In the genomic region with DNA sequence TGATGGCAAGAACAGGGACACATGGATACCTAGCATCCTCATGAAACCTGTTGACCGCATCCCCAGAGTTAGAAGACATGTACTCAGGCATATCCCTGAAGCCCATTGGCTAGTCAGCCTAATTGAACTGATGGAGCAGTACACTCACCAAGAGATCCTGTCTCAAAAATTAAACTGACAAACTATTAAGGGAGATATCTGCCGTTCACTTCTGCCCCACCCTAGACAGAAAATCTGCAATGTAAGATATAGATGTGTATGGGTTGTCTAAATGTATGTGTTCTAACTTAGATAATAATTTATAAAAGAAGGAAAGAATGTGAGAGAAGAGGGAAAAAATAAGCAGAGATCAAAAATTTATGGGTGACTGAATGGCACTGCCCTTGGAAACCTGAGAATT, we compare ENCODE assay signal across 28 mouse cellular contexts.
DNase-seq lines count a peak whose midpoint lies in the region; ATAC-seq and TF ChIP-seq lines count a peak whose summit lies in the region.
"Had no signal": no experiment of that assay in that cellular context is flagged by ENCODE, and none has a peak within 500 bp of the region (broad histone marks: within the 10 kb centered on the region; RNA-seq: fewer than 3 reads in every experiment).

No protein-coding gene starts in this region.

- H3K36me3 ChIP-seq in liver, embryonic 11.5 days (ENCODE audit: control insufficient read depth, insufficient read depth, low read length) = no peaks in the 10 kb centered on the region
- H3K36me3 ChIP-seq in liver, postnatal 0 days (replicated peaks; ENCODE audit: insufficient read depth, low read length) = no peaks in the 10 kb centered on the region
- no peaks in the 10 kb centered on the region for H3K36me3 ChIP-seq in liver, embryonic 13.5 days
- H3K36me3 ChIP-seq in liver, embryonic 15.5 days (replicated peaks) = no peaks in the 10 kb centered on the region
- H3K36me3 ChIP-seq in thymus, adult 2 months (ENCODE audit: control insufficient read depth, insufficient read depth, low read length) = no peaks in the 10 kb centered on the region
- H3K36me3 ChIP-seq: embryonic facial prominence, embryonic 13.5 days; embryonic facial prominence, embryonic 15.5 days; forebrain, embryonic 10.5 days; forebrain, embryonic 12.5 days; G1E had no signal

- peak; percentile 69 for ATAC-seq in liver, embryonic 11.5 days (replicated peaks; ENCODE audit: low FRiP score)
- no peak for ATAC-seq in liver, postnatal 0 days
- peak; percentile 82 for ATAC-seq in liver, embryonic 13.5 days (ENCODE audit: low read depth)
- peak; percentile 22; the same call in 1 of the 2 replicates for ATAC-seq in liver, embryonic 15.5 days (ENCODE audit: insufficient read depth)
- ATAC-seq: CD4-positive, CD25-positive, alpha-beta regulatory T cell, adult 4 months; forebrain, embryonic 14.5 days; forebrain, embryonic 16.5 days had no signal

- TF ChIP-seq EP300 in liver, postnatal 0 days (IDR thresholded peaks at IDR 0.05; ENCODE audit: low read depth) = no peak

- TF ChIP-seq CTCF in liver, postnatal 0 days (IDR thresholded peaks at IDR 0.05; ENCODE audit: low read depth) = no peak
- no peak for TF ChIP-seq CTCF in thymus, adult 2 months (IDR thresholded peaks at IDR 0.05; ENCODE audit: borderline replicate concordance, control insufficient read depth, extremely low read depth, insufficient read depth, low read length, poor library complexity)

- 77% methylated on average over 2 of the region's 2 CpGs for WGBS in liver, embryonic 11.5 days
- WGBS in liver, postnatal 0 days (ENCODE audit: insufficient replicate concordance) = 68% methylated on average over 2 of the region's 2 CpGs
- WGBS in liver, embryonic 13.5 days (ENCODE audit: insufficient replicate concordance) = 65% methylated on average over 2 of the region's 2 CpGs
- WGBS in liver, embryonic 15.5 days (ENCODE audit: insufficient replicate concordance) = 61% methylated on average over 2 of the region's 2 CpGs
- 96% methylated on average over 2 of the region's 2 CpGs for WGBS in thymus, adult 2 months

- DNase-seq in liver, embryonic 11.5 days (ENCODE audit: low spot score) = no peak
- no peak for DNase-seq in liver, postnatal 0 days
- DNase-seq in c-Kit-positive CD71-positive TER-119-negative erythroid progenitor cells, embryonic 14.5 days (ENCODE audit: low read depth) = peak; percentile 1
- no peak for DNase-seq in liver, embryonic 13.5 days
- DNase-seq in Muller cell, postnatal 12 days (ENCODE audit: inconsistent ontology term) = no peak
- DNase-seq in adrenal gland, postnatal 14 days = no peak
- no peak for DNase-seq in thymus, adult 2 months
- DNase-seq: adrenal gland, adult 8-10 months; adrenal gland, postnatal 25 days; B cell, adult 2 months; cerebellum, adult 11 months; cerebellum, adult 18-20 months; cerebellum, adult 8-10 months; cerebellum, adult 9-11 months; cerebellum, postnatal 14 days; cerebellum, postnatal 36 days; embryo, embryonic 11 days had no signal

- no peak overlapping the region for H3K27ac ChIP-seq in liver, embryonic 11.5 days (ENCODE audit: low read depth, low read length)
- H3K27ac ChIP-seq in liver, postnatal 0 days (ENCODE audit: low read depth) = no peak overlapping the region
- no peak overlapping the region for H3K27ac ChIP-seq in liver, embryonic 13.5 days
- no peak overlapping the region for H3K27ac ChIP-seq in liver, embryonic 15.5 days (replicated peaks)
- no peak overlapping the region for H3K27ac ChIP-seq in thymus, adult 2 months (ENCODE audit: control insufficient read depth, insufficient read depth, low read length)
- H3K27ac ChIP-seq: embryonic facial prominence, embryonic 13.5 days; embryonic facial prominence, embryonic 15.5 days; forebrain, embryonic 10.5 days; forebrain, embryonic 12.5 days had no signal

- no peak for TF ChIP-seq POLR2A in thymus, adult 2 months (IDR thresholded peaks at IDR 0.05; ENCODE audit: control insufficient read depth, extremely low read depth, insufficient read depth, low read length, poor library complexity)

- H3K9me3 ChIP-seq in liver, embryonic 11.5 days (ENCODE audit: control insufficient read depth, low read length) = no peaks in the 10 kb centered on the region
- no peaks in the 10 kb centered on the region for H3K9me3 ChIP-seq in liver, postnatal 0 days (ENCODE audit: low read length)
- no peaks in the 10 kb centered on the region for H3K9me3 ChIP-seq in liver, embryonic 13.5 days (replicated peaks)
- H3K9me3 ChIP-seq in liver, embryonic 15.5 days (replicated peaks) = no peaks in the 10 kb centered on the region
- H3K9me3 ChIP-seq: embryonic facial prominence, embryonic 13.5 days; embryonic facial prominence, embryonic 15.5 days; forebrain, embryonic 10.5 days; forebrain, embryonic 12.5 days; G1E had no signal

- H3K27me3 ChIP-seq in liver, embryonic 11.5 days (replicated peaks; ENCODE audit: control insufficient read depth, insufficient read depth, low read length) = no peaks in the 10 kb centered on the region
- H3K27me3 ChIP-seq in liver, postnatal 0 days (ENCODE audit: insufficient read depth, low read length) = no peaks in the 10 kb centered on the region
- H3K27me3 ChIP-seq in liver, embryonic 13.5 days = no peaks in the 10 kb centered on the region
- no peaks in the 10 kb centered on the region for H3K27me3 ChIP-seq in liver, embryonic 15.5 days
- H3K27me3 ChIP-seq in thymus, adult 2 months (ENCODE audit: control insufficient read depth, insufficient read depth, low read length) = no peaks in the 10 kb centered on the region
- H3K27me3 ChIP-seq: CH12.LX; embryonic facial prominence, embryonic 13.5 days; embryonic facial prominence, embryonic 15.5 days; forebrain, embryonic 12.5 days had no signal

- H3K4me3 ChIP-seq in liver, embryonic 11.5 days (ENCODE audit: low read depth, low read length) = no peak overlapping the region
- no peak overlapping the region for H3K4me3 ChIP-seq in liver, postnatal 0 days (ENCODE audit: low read depth, low read length)
- no peak overlapping the region for H3K4me3 ChIP-seq in liver, embryonic 13.5 days (replicated peaks)
- no peak overlapping the region for H3K4me3 ChIP-seq in liver, embryonic 15.5 days (replicated peaks)
- H3K4me3 ChIP-seq in thymus, adult 2 months (ENCODE audit: control insufficient read depth, insufficient read depth, low read length) = no peak overlapping the region
- H3K4me3 ChIP-seq: embryonic facial prominence, embryonic 13.5 days; embryonic facial prominence, embryonic 15.5 days; erythroblast, embryonic 14.5 days; forebrain, embryonic 10.5 days; forebrain, embryonic 12.5 days had no signal

- H3K4me2 ChIP-seq in liver, embryonic 11.5 days = no peak overlapping the region
- H3K4me2 ChIP-seq in liver, postnatal 0 days (ENCODE audit: low read depth, low read length) = no peak overlapping the region
- no peak overlapping the region for H3K4me2 ChIP-seq in liver, embryonic 13.5 days
- no peak overlapping the region for H3K4me2 ChIP-seq in liver, embryonic 15.5 days
- H3K4me2 ChIP-seq: embryonic facial prominence, embryonic 13.5 days; embryonic facial prominence, embryonic 15.5 days; forebrain, embryonic 12.5 days had no signal

- H3K4me1 ChIP-seq in liver, embryonic 11.5 days (replicated peaks; ENCODE audit: control insufficient read depth, insufficient read depth, low read length) = no peaks in the 10 kb centered on the region
- no peaks in the 10 kb centered on the region for H3K4me1 ChIP-seq in liver, postnatal 0 days (ENCODE audit: insufficient read depth)
- 0 out of 2 replicates have a peak, but pooled peaks cover 2% of the 10 kb centered on the region for H3K4me1 ChIP-seq in liver, embryonic 13.5 days (replicated peaks)
- H3K4me1 ChIP-seq in liver, embryonic 15.5 days (replicated peaks) = no peaks in the 10 kb centered on the region
- H3K4me1 ChIP-seq in thymus, adult 2 months (replicated peaks; ENCODE audit: control insufficient read depth, insufficient read depth, low read length) = no peaks in the 10 kb centered on the region
- H3K4me1 ChIP-seq: embryonic facial prominence, embryonic 13.5 days; embryonic facial prominence, embryonic 15.5 days; forebrain, embryonic 10.5 days; forebrain, embryonic 12.5 days had no signal

- H3K9ac ChIP-seq in liver, embryonic 11.5 days (ENCODE audit: low read depth, low read length) = no peak overlapping the region
- H3K9ac ChIP-seq in liver, postnatal 0 days (replicated peaks) = no peak overlapping the region
- no peak overlapping the region for H3K9ac ChIP-seq in liver, embryonic 13.5 days
- H3K9ac ChIP-seq in liver, embryonic 15.5 days = no peak overlapping the region
- H3K9ac ChIP-seq: embryonic facial prominence, embryonic 13.5 days; embryonic facial prominence, embryonic 15.5 days; forebrain, embryonic 12.5 days had no signal
